Mouse (Mus musculus): ENCODE data around the gene Htr5a. TPM values are rescaled to one million over a fixed set of nuclear protein-coding genes. Genes with fewer than 3 reads are reported as not detected.

The Htr5a gene
- polyA plus RNA-seq, 1 experiment from 2014 or later, result not detected

DNA sequence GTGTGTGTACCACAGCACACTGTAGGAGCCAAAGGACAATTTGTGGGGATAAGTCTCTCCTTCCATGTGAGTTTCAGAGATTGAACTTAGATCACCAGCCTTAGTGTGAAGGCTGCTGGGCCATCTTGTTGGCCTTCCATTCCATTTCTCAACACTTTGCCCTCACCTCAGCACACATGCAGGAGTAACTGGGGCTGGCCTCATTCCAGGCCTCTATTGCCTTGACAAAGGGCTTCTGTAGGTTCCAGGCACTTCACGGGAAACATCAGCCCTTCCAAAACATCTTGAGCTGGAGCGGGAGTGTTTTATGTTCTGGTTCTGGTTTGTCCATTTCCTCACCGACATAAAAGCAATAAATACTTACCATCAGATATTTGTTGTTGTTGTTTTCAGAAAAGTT lies 54.0 kb downstream of the Htr5a start:
- Histone ChIP-seq H3K9me3 (no peaks in the 10 kb centered on the region), H3K27me3 (no peaks in the 10 kb centered on the region), H3K9ac (replicated peaks) (no peak overlapping the region), H3K4me3 (replicated peaks) (no peak overlapping the region), H3K4me2 (no peak overlapping the region), H3K36me3 (no peaks in the 10 kb centered on the region), H3K27ac (no peak overlapping the region), H3K4me1 (replicated peaks) (no peaks in the 10 kb centered on the region)
- no peak for ATAC-seq (ENCODE audit: insufficient number of reproducible peaks, insufficient read depth, low FRiP score, low TSS enrichment, low read depth)
- 86% methylated on average over 3 of the region's 3 CpGs for WGBS

GRCm38 (mm10) chr5:27899756-27900155 lies 57.8 kb downstream of the Htr5a start:
- 75% methylated on average over 2 of the region's 2 CpGs for whole genome bisulfite sequencing
- Histone ChIP-seq H3K36me3 (no peaks in the 10 kb centered on the region), H3K27ac (no peak overlapping the region), H3K9me3 (0 out of 2 replicates have a peak, but pooled peaks cover 5% of the 10 kb centered on the region), H3K27me3 (no peaks in the 10 kb centered on the region), H3K9ac (replicated peaks) (no peak overlapping the region), H3K4me1 (replicated peaks) (no peaks in the 10 kb centered on the region), H3K4me2 (no peak overlapping the region), H3K4me3 (replicated peaks) (no peak overlapping the region)
- ATAC-seq (ENCODE audit: insufficient number of reproducible peaks, insufficient read depth, low FRiP score, low TSS enrichment, low read depth), result no peak

- H3K9me3 ChIP-seq, result 0 out of 2 replicates have a peak, but pooled peaks cover 5% of the 10 kb centered on the region
- no peaks in the 10 kb centered on the region for H3K27me3 ChIP-seq
- ATAC-seq (ENCODE audit: insufficient number of reproducible peaks, insufficient read depth, low FRiP score, low TSS enrichment, low read depth), result no peak
- no peaks in the 10 kb centered on the region for H3K36me3 ChIP-seq
- H3K27ac ChIP-seq, result no peak overlapping the region
- no peaks in the 10 kb centered on the region for H3K4me1 ChIP-seq (replicated peaks)
- H3K9ac ChIP-seq (replicated peaks), result no peak overlapping the region
- H3K4me2 ChIP-seq, result no peak overlapping the region
- WGBS, result 91% methylated on average over 4 of the region's 4 CpGs
- no peak overlapping the region for H3K4me3 ChIP-seq (replicated peaks)
These were observed 58.2 kb downstream of the Htr5a start for GRCm38 (mm10) chr5:27900186-27900585.

Other genes with a start within 250 kb of the Htr5a start
- gene Paxip1, start 50.5 kb upstream of the Htr5a start, polyA plus RNA-seq (2016; fragmentation: Nextera tagmentation; extraction: Ambion mirVana), result 44.9 and 52.4 TPM in 2 replicates
- gene Insig1, start 229.2 kb downstream of the Htr5a start, polyA plus RNA-seq (2016; fragmentation: Nextera tagmentation; extraction: Ambion mirVana), result 66.5 and 67.8 TPM in 2 replicates